Mouse (Mus musculus) adrenal gland, postnatal 36 days (tissue): Measurements from ENCODE around the gene Ehmt1. TPM values are rescaled to one million over a fixed set of nuclear protein-coding genes. Genes with fewer than 3 reads are reported as not detected.

Experiments used
- DNase-seq, 2 experiments: peaks; one replicate each; pipeline ENCODE4 v3.0.0; 2021; ENCODE audit warnings: mixed read lengths in 1 of 2
- total RNA-seq, 2 experiments: library from RNA; stranded (reverse); gene quantifications; 2 replicates each; pipeline ENCODE4 v1.2.3; 2021

Ehmt1 gene
- total RNA-seq, 2 experiments from 2014 or later, result 52.8 to 57.7 TPM

- DNase-seq, result no peak
Observed at GRCm38 (mm10) chr2:24912589-24912988, 6.8 kb downstream of the Ehmt1 start.

GRCm38 (mm10) chr2:24912189-24912588 is 7.2 kb downstream of the Ehmt1 start:
- no peak for DNase-seq

- DNase-seq, result no peak
Observed at GRCm38 (mm10) chr2:24910481-24910880, 8.9 kb downstream of the Ehmt1 start.

- DNase-seq, result no peak
Observed at GRCm38 (mm10) chr2:24905653-24906155, 13.7 kb downstream of the Ehmt1 start.

GRCm38 (mm10) chr2:24904823-24905652 is 14.4 kb downstream of the Ehmt1 start:
- no peak for DNase-seq

DNA sequence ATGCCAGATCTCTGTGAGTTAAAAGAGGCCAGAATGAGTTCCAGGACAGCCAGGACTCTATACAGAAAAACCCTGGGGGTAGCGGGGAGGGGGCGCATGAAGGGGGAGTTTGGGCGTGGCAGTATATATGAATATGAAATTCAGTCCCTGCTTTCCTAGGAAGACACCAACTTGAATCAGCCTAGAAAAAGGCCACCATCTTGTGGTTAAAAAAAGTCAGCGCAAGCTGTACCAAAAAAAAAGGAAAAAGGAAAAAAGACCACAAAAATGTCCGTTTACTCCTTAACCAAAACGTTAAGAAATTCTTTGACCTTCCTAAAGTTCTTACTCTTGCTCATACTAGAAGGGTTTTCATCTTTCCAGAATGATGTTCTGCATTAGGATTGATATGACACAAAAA is 16.4 kb downstream of the Ehmt1 start:
- no peak for DNase-seq

- no peak for DNase-seq
Observed at GRCm38 (mm10) chr2:24901055-24901454, 18.4 kb downstream of the Ehmt1 start.

GRCm38 (mm10) chr2:24899292-24899691 is 20.1 kb downstream of the Ehmt1 start:
- no peak for DNase-seq

DNA sequence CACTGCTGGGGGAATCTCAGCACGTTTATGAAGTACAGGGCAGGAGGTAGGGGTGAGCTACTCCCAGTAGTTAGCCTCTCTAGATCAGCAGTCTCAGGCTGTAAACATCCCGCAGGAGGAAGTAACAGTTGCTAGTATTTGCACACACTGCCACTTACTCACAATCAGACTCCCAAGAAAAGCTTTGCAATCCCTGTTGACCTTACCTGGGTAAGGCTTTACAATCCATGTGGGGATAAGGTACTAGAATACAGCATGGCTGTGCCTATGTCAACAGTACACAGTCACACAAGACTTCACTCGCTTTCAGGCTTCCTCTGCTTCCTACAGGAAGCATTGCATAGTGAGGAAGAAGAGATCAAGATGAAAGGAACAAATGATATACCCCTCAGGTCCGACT is 22.7 kb downstream of the Ehmt1 start:
- no peak for DNase-seq

- DNase-seq, result no peak
Observed at GRCm38 (mm10) chr2:24894211-24894610, 25.2 kb downstream of the Ehmt1 start.

- no peak for DNase-seq
Observed at GRCm38 (mm10) chr2:24892318-24892717, 27.1 kb downstream of the Ehmt1 start.

GRCm38 (mm10) chr2:24890541-24891447 is 28.6 kb downstream of the Ehmt1 start:
- no peak for DNase-seq

DNA sequence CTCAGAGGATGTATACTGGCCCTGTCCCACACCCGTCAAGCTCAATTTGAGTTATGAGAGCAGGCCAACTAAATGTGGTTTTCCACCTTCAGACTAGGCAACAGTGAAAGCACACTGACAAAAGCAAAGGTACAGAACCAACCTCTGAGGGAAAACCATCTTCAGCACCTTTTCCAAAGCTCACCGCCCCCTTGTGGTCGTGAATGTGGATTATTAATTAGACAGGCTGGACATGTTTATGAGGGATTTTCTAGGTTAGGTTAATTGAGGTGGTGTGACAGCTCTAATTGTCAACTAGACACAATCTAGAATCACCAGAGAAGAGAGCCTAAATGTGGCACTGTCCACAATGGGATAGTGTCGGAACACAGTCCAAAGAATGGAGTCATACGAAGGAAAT is 30.5 kb downstream of the Ehmt1 start:
- DNase-seq, result no peak

GRCm38 (mm10) chr2:24880686-24881085 is 38.7 kb downstream of the Ehmt1 start:
- no peak for DNase-seq

- no peak for DNase-seq
Observed at GRCm38 (mm10) chr2:24870952-24871351, 48.5 kb downstream of the Ehmt1 start.

DNA sequence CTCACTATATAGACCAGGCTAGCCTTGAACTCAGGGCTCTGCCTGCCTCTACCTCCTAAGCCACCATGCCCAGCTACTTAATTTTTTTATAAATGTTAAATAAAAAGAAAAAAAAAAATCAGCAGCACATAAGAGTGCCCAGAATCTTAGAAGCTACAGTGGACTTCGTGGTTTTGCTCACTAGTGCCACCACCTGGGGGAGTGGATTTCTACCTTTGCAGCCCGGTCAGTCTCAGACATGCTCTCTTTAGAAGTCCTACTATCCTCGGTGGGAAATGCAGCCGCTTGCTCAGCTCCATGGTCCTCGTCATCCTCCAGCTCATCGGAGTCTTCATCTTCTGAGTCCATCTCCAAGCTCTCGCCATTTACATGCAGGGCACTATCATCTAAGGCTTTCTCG is 56.4 kb downstream of the Ehmt1 start:
- DNase-seq, result peak; percentile 20 to 53

GRCm38 (mm10) chr2:24852408-24852807 is 67.0 kb downstream of the Ehmt1 start:
- DNase-seq, result peak in 1 of 2 experiments; percentile 42

- DNase-seq, result no peak
Observed at GRCm38 (mm10) chr2:24846557-24846956, 72.9 kb downstream of the Ehmt1 start.

DNA sequence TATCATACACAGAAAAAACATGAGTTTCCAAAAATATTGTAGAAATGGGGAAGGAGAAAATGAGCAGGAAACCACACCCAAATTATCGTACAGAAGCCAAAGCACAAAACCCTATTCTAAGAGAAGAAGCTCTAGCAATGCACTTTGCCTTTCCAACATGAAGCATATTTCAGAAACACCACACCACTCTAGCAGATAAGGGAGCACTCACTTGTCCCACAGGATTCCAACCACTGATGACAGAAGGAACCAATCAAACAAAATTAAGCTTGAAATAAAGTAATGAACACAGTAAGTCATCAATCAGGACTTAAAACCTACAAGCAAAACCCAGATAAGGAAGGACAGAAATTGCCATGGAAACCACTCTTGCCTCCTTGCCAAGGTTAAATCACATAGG is 74.2 kb downstream of the Ehmt1 start:
- no peak for DNase-seq

DNA sequence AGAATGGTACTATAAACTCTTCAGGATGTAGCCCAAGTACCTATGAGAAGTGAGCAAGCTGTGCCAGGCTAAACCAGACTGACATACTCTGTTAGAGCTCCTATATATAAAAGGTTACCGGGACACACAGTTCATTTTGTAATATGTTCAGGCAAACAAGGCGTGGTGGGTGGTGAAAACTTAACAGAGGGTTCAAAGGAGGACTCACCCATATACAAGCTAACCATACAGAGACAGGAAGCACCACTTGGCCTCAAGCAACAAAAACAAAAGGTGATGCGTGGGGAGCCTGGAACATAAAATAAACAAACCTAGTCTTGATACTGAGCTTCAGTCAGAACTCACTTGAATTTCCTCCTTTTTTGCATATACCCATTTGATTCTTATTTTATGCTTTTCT is 88.8 kb downstream of the Ehmt1 start:
- no peak for DNase-seq

GRCm38 (mm10) chr2:24809746-24810145 is 109.7 kb downstream of the Ehmt1 start:
- no peak for DNase-seq

GRCm38 (mm10) chr2:24807691-24808090 is 111.7 kb downstream of the Ehmt1 start:
- no peak for DNase-seq

- no peak for DNase-seq
Observed at GRCm38 (mm10) chr2:24807036-24807435, 112.4 kb downstream of the Ehmt1 start.
